Mouse (Mus musculus) liver, embryonic 11.5 days (tissue): Measurements from ENCODE around the gene Wdr61. TPM values are rescaled to one million over a fixed set of nuclear protein-coding genes. Genes with fewer than 3 reads are reported as not detected.
A peak's percentile ranks its signal among the peaks of the same experiment; 100 is the strongest.

ENCODE experiments used
- ATAC-seq: fragments of 200-750 bp; cut with Nextera tagmentation; replicated peaks from 2 replicates; pipeline ENCODE4 v1.8.0; 2017; ENCODE audit warnings: moderate number of reproducible peaks, mild to moderate bottlenecking, moderate TSS enrichment, moderate library complexity; ENCODE audit not compliant: low FRiP score
- DNase-seq: peaks from one replicate; pipeline ENCODE4 v3.0.0-alpha.2; 2017; ENCODE audit warnings: low spot score
- H3K27ac ChIP-seq: fragments of 300-500 bp; sonication (generic); 2 replicates; pipeline ENCODE4 v1.5.1; 2014; ENCODE audit warnings: mild to moderate bottlenecking, low read depth, low read length, control low read depth
- H3K27me3 ChIP-seq: fragments of 300-500 bp; sonication (generic); replicated peaks from 2 replicates; pipeline ENCODE4 v1.6.1; 2014; ENCODE audit warnings: low read length, mixed read lengths; ENCODE audit not compliant: control insufficient read depth, insufficient read depth
- H3K36me3 ChIP-seq: fragments of 300-500 bp; sonication (generic); 2 replicates; pipeline ENCODE4 v1.6.1; 2014; ENCODE audit warnings: mild to moderate bottlenecking, low read length, moderate library complexity, mixed read lengths; ENCODE audit not compliant: control insufficient read depth, insufficient read depth
- H3K4me1 ChIP-seq: fragments of 300-500 bp; sonication (generic); replicated peaks from 2 replicates; pipeline ENCODE4 v1.6.1; 2014; ENCODE audit warnings: low read length, mixed read lengths; ENCODE audit not compliant: control insufficient read depth, insufficient read depth
- H3K4me2 ChIP-seq: fragments of 300-500 bp; sonication (generic); 2 replicates; pipeline ENCODE4 v1.6.1; 2014; ENCODE audit warnings: mild to moderate bottlenecking, control low read depth, moderate library complexity
- H3K4me3 ChIP-seq: fragments of 300-500 bp; sonication (generic); 2 replicates; pipeline ENCODE4 v1.5.1; 2014; ENCODE audit warnings: low read depth, low read length, control low read depth
- H3K9ac ChIP-seq: fragments of 300-500 bp; sonication (generic); 2 replicates; pipeline ENCODE4 v1.6.1; 2014; ENCODE audit warnings: low read depth, low read length, control low read depth
- H3K9me3 ChIP-seq: fragments of 300-500 bp; sonication (generic); 2 replicates; pipeline ENCODE4 v1.6.1; 2016; ENCODE audit warnings: low read length, inconsistent platforms, mixed read lengths; ENCODE audit not compliant: control insufficient read depth
- WGBS: fragments of 180-500 bp; shearing (Covaris S2); extraction: QIAGEN DNeasy Blood & Tissue Kit; methylation state at CpG from one replicate; pipeline ENCODE4 v1.1.7; 2014; 5-methylcytosine and 5-hydroxymethylcytosine counted together
- polyA plus RNA-seq: library from polyadenylated mRNA; unstranded; fragments of >200 nt; fragmentation: Nextera tagmentation; extraction: Ambion mirVana; gene quantifications from 2 replicates; pipeline ENCODE4 v1.2.1, GENCODE M21; 2014

Gene Wdr61
- polyA plus RNA-seq, 1 experiment from 2014 or later = 198 TPM

DNA sequence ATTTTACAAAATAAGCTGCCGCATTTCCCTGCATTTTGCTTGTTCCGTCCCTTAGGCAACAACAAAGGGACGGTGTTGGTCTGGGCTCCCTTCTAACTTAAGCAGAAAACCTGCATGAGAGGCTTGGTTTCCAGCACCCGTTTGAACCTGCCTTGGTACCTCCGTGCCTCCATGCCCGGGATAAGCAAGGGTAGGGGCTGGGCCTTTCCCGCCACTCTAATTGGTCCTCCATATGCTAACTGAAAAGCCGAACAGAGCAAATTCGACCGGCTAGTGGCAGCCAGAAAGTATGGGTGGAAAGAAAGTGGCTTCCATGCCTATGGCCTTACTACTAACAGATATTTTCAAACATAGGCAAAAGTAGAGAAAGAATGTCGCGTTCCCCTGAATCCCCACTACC lies 29.8 kb upstream of the Wdr61 start:
- ATAC-seq (no peak), DNase-seq (no peak)
- Histone ChIP-seq H3K9me3 (no peaks in the 10 kb centered on the region), H3K27me3 (peaks cover 72% of the 10 kb centered on the region), H3K36me3 (no peaks in the 10 kb centered on the region), H3K27ac (no peak overlapping the region), H3K4me3 (no peak overlapping the region; the same call in 1 of the 2 replicates), H3K4me2 (peak overlapping the region; percentile 65), H3K9ac (no peak overlapping the region), H3K4me1 (peaks cover 4% of the 10 kb centered on the region; the same call in 1 of the 2 replicates)
- WGBS = 21% methylated on average over 12 of the region's 12 CpGs

DNA sequence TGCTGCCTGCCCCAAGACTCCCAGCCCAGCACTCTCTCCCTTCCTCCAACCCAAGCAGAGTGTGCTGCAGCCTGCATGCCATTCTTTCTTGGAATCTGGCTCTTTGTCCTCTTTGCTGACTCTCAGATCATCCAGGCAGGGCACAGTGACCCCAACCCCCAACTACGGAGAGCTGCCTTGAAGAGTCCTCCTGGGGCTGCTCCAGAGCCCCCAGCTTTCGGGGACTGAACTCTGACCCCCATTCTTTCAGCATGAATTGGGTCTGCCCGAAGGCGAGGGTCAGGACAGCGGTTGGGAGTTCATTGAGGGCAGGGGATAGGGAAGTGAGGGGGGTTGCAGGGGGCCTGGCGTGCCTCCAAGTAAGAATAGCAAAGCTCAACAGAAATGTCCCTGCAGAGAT lies 25.3 kb upstream of the Wdr61 start:
- H3K9ac ChIP-seq = no peak overlapping the region
- no peak overlapping the region for H3K4me2 ChIP-seq
- WGBS = 45% methylated on average over 6 of the region's 6 CpGs
- H3K36me3 ChIP-seq = no peaks in the 10 kb centered on the region
- H3K9me3 ChIP-seq = no peaks in the 10 kb centered on the region
- ATAC-seq (no peak), DNase-seq (no peak)
- H3K27ac ChIP-seq = no peak overlapping the region
- no peaks in the 10 kb centered on the region for H3K4me1 ChIP-seq
- peaks cover 30% of the 10 kb centered on the region for H3K27me3 ChIP-seq
- H3K4me3 ChIP-seq = no peak overlapping the region

DNA sequence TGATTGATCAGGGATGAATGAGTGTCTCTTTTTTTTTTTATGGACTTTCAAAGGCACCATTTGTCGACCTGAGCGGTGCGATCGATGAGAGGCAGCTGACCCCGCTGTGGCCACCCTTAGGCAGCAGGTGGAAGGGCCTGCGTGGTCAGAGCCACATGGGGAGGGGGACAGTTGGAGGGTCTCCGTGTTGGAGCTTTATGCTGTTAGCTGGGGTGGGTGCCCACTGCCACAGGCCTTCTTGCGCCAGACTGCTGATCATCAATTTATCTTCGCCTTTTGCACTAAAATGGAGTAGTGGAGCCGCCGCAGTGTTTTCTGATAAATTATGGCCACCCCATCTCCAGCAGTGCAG lies 18.6 kb upstream of the Wdr61 start:
- no peaks in the 10 kb centered on the region for H3K9me3 ChIP-seq
- peaks cover 2% of the 10 kb centered on the region for H3K27me3 ChIP-seq
- WGBS = 61% methylated on average over 11 of the region's 11 CpGs
- H3K36me3 ChIP-seq = no peaks in the 10 kb centered on the region
- H3K4me1 ChIP-seq = no peaks in the 10 kb centered on the region
- H3K9ac ChIP-seq = no peak overlapping the region
- H3K4me3 ChIP-seq = no peak overlapping the region
- DNase-seq = no peak
- no peak overlapping the region for H3K27ac ChIP-seq
- no peak overlapping the region for H3K4me2 ChIP-seq
- ATAC-seq = no peak

DNA sequence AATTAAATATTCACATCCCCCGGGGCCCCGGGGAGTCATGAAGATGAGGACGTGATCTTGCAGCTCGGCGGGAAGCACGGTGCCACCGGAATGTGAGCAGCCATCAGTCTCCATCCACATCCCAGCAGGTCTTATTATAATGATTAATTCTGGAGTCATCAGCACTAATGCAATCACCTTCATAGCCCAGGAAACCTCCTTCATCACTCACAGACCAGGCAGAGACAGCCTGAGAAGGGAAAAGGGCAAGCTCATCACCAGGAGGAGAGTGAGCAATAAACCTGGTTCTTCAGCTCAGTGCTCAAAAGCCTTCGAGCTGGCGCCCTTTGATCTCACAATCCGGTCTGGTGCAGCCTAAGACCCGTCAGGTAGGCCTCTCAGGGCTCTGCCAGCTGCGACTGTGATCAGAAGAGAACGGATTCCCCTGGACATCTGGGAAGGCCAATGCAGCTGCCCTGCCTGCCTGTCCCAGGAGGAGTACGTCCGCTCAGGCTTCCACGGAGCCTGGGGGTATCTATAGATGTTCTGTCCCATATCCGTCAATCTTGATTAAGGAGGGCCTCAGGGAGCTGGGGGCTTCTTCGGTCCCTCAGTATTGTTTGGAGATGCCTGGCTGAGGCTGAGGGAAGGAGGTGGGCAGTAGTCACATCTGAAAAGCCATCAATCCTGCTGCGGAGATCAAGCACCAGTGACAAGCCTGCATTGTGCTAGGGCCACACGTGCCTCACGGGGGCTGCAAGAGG lies 18.1 kb upstream of the Wdr61 start:
- Histone ChIP-seq H3K9me3 (no peaks in the 10 kb centered on the region), H3K36me3 (no peaks in the 10 kb centered on the region), H3K4me1 (no peaks in the 10 kb centered on the region), H3K4me3 (no peak overlapping the region), H3K27me3 (peaks cover 2% of the 10 kb centered on the region), H3K4me2 (no peak overlapping the region), H3K27ac (no peak overlapping the region), H3K9ac (no peak overlapping the region)
- 49% methylated on average over 21 of the region's 21 CpGs for WGBS
- DNase-seq = no peak
- ATAC-seq = no peak

DNA sequence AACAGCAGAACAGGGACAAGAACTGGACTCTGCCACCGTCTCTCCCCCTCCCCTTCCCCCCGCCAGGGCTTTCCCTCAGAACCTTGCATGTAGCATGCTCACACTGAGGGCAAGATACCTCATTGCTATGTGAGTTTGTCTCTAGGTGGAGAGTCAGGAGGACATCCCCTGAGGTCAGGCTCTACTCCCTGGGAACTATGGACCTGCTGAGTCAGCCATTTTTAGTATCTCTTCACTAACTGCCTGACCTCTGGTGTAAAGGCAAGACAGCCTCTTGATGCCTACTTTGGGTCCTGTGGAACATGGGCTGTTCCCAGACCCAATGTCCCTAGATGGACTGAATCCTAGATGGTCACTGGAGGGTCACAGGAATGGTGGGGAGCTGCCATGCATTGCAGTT lies 17.4 kb upstream of the Wdr61 start:
- no peak overlapping the region for H3K4me3 ChIP-seq
- 86% methylated on average over 2 of the region's 2 CpGs for WGBS
- H3K27ac ChIP-seq = no peak overlapping the region
- H3K9ac ChIP-seq = no peak overlapping the region
- peaks cover 2% of the 10 kb centered on the region for H3K27me3 ChIP-seq
- no peaks in the 10 kb centered on the region for H3K36me3 ChIP-seq
- H3K4me1 ChIP-seq = no peaks in the 10 kb centered on the region
- ATAC-seq (no peak), DNase-seq (no peak)
- no peaks in the 10 kb centered on the region for H3K9me3 ChIP-seq
- H3K4me2 ChIP-seq = no peak overlapping the region

DNA sequence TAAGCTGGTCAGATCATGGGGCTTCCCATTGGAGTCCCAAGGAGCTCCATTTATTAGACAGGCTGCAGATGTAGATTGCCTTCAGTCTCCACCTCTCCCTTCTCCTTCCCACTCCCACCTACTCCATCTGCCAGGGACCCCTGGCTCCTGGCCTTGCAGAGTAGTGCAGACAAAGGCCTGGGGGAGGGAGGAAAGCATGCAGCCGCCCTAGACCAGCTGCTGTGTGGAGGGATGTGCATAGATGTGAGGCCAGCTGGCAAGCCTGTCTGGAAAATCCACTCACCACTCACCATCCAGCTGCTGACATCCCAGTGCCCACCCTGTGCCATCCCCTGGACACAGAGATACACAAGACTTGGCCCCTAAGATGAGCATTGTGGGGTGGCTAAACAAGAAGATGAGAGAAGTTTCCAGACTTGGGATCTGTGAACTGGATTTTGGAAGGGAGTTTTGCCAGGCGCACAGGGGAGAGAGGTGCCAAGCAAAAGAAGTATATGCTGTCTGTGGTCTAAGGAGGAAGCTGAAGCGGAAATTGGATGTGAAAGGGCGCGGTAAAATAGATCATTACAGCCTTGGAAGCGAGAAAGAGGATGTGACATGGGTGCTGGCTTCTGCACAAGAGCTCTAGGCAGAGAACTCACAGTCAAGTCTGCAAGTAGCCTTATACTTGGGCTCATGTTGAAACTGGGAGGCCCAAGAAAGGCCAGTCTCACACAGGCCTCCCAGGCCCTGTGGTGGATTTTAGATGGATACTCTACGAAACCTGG lies 16.1 kb upstream of the Wdr61 start:
- H3K4me1 ChIP-seq = no peaks in the 10 kb centered on the region
- H3K36me3 ChIP-seq = no peaks in the 10 kb centered on the region
- WGBS = 65% methylated on average over 7 of the region's 7 CpGs
- ATAC-seq (no peak), DNase-seq (no peak)
- peaks cover 2% of the 10 kb centered on the region; the same call in 1 of the 2 replicates for H3K27me3 ChIP-seq
- H3K9me3 ChIP-seq = no peaks in the 10 kb centered on the region
- H3K27ac ChIP-seq = no peak overlapping the region
- no peak overlapping the region for H3K4me3 ChIP-seq
- no peak overlapping the region for H3K9ac ChIP-seq
- no peak overlapping the region for H3K4me2 ChIP-seq

DNA sequence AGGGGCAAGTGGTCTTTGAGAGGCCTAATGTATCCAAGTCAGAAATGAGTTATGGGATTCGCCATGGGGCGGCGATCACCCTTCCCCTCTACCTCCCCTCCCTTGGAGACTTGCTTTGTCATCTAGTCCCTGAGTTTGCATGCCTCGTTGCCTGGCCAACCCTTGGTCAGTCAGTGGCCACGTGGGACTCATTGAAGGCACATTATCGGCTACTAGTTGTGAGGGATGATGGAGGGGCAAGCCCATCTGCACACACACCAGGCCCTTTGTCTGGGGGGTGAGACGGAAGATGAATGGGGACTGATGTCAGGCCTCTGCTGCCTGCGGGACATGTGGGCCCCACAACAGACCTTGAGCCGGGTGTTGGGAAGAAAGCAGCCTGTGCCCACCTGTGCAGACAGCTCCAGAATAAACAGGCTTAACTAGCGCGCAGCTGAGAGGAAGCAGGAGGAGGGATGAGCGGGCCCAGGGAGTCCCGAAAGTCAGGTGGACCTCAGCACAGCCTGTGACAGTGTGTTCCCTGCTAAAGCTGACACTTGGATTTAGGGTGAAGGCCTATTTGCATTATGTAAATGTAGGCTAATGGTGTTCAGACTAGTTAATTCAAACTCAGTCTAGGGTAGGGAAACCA lies 11.5 kb upstream of the Wdr61 start:
- Histone ChIP-seq H3K27me3 (no peaks in the 10 kb centered on the region), H3K4me3 (no peak overlapping the region), H3K27ac (no peak overlapping the region), H3K4me2 (no peak overlapping the region), H3K36me3 (no peaks in the 10 kb centered on the region), H3K4me1 (no peaks in the 10 kb centered on the region), H3K9ac (no peak overlapping the region), H3K9me3 (no peaks in the 10 kb centered on the region)
- no peak for DNase-seq
- no peak for ATAC-seq
- 73% methylated on average over 13 of the region's 13 CpGs for WGBS

DNA sequence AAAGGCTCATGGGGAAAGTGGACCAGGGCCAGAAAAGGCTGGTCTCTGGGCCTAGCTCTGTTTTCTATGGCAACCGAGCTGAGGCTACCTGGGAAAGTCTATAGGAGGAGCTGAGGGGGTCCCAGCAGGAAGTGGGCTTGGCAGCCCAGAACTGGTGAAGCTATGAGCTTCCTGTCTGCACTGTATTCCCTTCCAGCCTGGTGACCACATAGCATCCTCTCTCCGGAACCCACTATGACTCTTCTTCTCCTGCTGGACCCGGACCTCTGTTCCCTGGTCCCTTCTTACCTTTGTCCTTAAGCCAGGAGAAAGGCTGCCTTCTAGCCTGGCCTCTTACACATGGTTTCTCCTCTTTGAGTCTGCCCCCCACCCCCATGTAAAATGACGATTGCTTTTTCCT lies 9.6 kb upstream of the Wdr61 start:
- no peak for DNase-seq
- 61% methylated on average over 4 of the region's 4 CpGs for WGBS
- Histone ChIP-seq H3K9me3 (no peaks in the 10 kb centered on the region), H3K9ac (no peak overlapping the region), H3K4me1 (no peaks in the 10 kb centered on the region), H3K4me2 (no peak overlapping the region), H3K27me3 (no peaks in the 10 kb centered on the region), H3K27ac (no peak overlapping the region), H3K36me3 (no peaks in the 10 kb centered on the region), H3K4me3 (no peak overlapping the region)
- ATAC-seq = no peak
